Mouse (Mus musculus) sigmoid colon, adult 10 weeks (tissue): ENCODE measurements around the gene Taar7d. TPM values are rescaled to one million over a fixed set of nuclear protein-coding genes. Genes with fewer than 3 reads are reported as not detected.

Experiments
- polyA plus RNA-seq: library from polyadenylated mRNA; stranded (reverse); fragments of 350-450 nt; fragmentation: Illumina TruSeq; extraction: RNeasy Lipid Tissue Mini Kit (QIAGEN cat#74804); gene quantifications from one replicate; pipeline ENCODE4 v1.2.3, GENCODE M21; 2014; ENCODE audit warnings: low read depth, low replicate concordance

The Taar7d gene
- not detected for polyA plus RNA-seq

GRCm38 (mm10) chr10:24026922-24027321 lies at the start of gene Taar7d:
Gene Taar7d (plus strand): TSS chr10:24027222.

GRCm38 (mm10) chr10:23985546-23985945 lies 41.5 kb upstream of the Taar7d start, which contains the start of gene Taar6:
Gene Taar6 (minus strand): TSS chr10:23985646.

DNA sequence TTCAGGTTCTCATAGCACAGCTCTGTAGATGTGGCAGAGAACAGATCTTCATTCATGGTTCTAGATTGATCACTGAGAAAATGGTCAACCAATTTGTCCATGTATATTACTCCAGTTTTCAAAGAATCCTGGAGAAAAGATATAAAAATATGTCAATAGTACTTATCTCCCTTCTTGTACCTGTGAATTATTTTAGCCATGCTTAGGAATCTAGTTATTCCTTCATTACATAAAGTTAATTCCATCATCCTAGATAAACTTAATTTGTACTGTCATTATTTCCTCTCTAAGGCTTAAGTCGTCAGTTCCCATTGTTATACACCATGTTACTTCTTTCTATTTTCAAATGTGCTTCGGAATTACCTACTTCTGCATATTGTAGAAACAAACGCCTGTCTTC lies 33.6 kb upstream of the Taar7d start, which contains the start of gene Taar7a:
Taar7a (minus strand) TSS at position 101 of the 400 bp plus-strand sequence.

GRCm38 (mm10) chr10:23999639-24000038 lies 27.4 kb upstream of the Taar7d start, which contains the start of gene Taar7b:
Gene Taar7b (plus strand): TSS chr10:23999939.

DNA sequence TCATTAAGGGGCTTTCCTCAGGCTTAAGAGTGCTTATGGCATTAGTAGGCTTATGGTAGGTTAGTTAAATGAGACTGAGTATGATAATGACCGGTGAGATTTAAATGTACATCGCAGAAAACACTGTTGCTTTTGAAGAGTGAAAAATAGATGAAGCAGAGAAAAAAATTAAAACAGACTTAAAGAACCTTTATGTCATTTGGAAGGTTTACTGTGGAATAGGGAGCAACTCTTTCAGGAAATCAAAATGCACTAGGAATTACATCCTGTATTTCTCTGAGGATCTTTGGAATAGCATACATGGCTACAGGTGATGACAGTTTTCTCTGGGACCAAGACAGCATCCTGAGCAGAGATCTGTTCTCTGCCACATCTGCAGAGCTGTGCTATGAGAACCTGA lies 10.3 kb downstream of the Taar7d start, which contains the start of gene Taar7e:
Taar7e (plus strand) TSS at position 301 of the 400 bp plus-strand sequence.

DNA sequence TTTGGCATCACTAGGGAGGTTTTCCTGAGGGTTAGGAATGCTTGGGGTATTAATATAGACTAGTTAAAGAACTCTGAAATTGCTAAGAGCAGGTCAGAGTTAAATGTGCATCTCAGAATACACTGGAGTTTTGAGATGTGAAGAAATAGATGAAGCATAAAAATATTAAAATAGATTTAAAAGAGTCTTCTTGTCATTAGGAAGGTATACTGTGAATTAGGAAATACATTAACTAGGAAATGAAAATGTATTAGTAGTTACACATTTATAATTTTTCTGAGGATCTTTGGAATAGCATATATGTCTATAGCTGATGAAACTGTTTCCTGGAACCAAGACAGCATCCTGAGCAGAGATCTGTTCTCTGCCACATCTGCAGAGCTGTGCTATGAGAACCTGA lies 22.2 kb downstream of the Taar7d start, which contains the start of gene Taar7f:
Taar7f (plus strand) TSS at position 301 of the 400 bp plus-strand sequence.

GRCm38 (mm10) chr10:24076200-24076599 lies 49.2 kb downstream of the Taar7d start, which contains the start of gene Taar8a:
Gene Taar8a (plus strand): TSS chr10:24076500.

Other genes with a start within 250 kb of the Taar7d start
- gene Rps12, start 239.9 kb upstream of the Taar7d start, polyA plus RNA-seq: 465 TPM
- 42.3 TPM for gene Slc18b1, start 230.2 kb upstream of the Taar7d start, polyA plus RNA-seq
- 0.25 TPM for gene Vnn3, start 175.8 kb upstream of the Taar7d start, polyA plus RNA-seq
- gene Vnn1, start 132.5 kb upstream of the Taar7d start, polyA plus RNA-seq: 2.1 TPM
- not detected for gene Taar1, start 106.9 kb upstream of the Taar7d start, polyA plus RNA-seq
- not detected for gene Taar2, start 88.7 kb upstream of the Taar7d start, polyA plus RNA-seq
- gene Taar3, start 77.7 kb upstream of the Taar7d start, polyA plus RNA-seq: not detected
- not detected for gene Taar4, start 66.7 kb upstream of the Taar7d start, polyA plus RNA-seq
- gene Taar5, start 56.5 kb upstream of the Taar7d start, polyA plus RNA-seq: not detected
- gene Taar6, start 41.6 kb upstream of the Taar7d start, polyA plus RNA-seq: not detected
- not detected for gene Taar7a, start 33.7 kb upstream of the Taar7d start, polyA plus RNA-seq
- not detected for gene Taar7b, start 27.3 kb upstream of the Taar7d start, polyA plus RNA-seq
- gene Taar7e, start 10.4 kb downstream of the Taar7d start, polyA plus RNA-seq: not detected
- gene Taar7f, start 22.3 kb downstream of the Taar7d start, polyA plus RNA-seq: not detected
- not detected for gene Taar8a, start 49.3 kb downstream of the Taar7d start, polyA plus RNA-seq
- gene Taar8b, start 65.1 kb downstream of the Taar7d start, polyA plus RNA-seq: not detected
- gene Taar8c, start 74.7 kb downstream of the Taar7d start, polyA plus RNA-seq: not detected
- gene Taar9, start 82.3 kb downstream of the Taar7d start, polyA plus RNA-seq: not detected
- gene Stx7, start 122.1 kb downstream of the Taar7d start, polyA plus RNA-seq: 228 TPM
- gene Moxd1, start 196.3 kb downstream of the Taar7d start, polyA plus RNA-seq: 2.2 TPM